Mouse (Mus musculus) embryonic facial prominence, embryonic 10.5 days (tissue): ENCODE data around the gene Slc22a23. TPM values are rescaled to one million over a fixed set of nuclear protein-coding genes. Genes with fewer than 3 reads are reported as not detected.
A peak's percentile ranks its signal among the peaks of the same experiment; 100 is the strongest.

Source experiments
- DNase-seq: peaks from one replicate; pipeline ENCODE4 v3.0.0-alpha.2; 2017; ENCODE audit warnings: low spot score
- H3K27ac ChIP-seq: fragments of 300-500 bp; sonication (generic); replicated peaks from 2 replicates; pipeline ENCODE4 v1.5.1; 2016; ENCODE audit warnings: mild to moderate bottlenecking
- H3K27me3 ChIP-seq: fragments of 300-500 bp; sonication (generic); replicated peaks from 2 replicates; pipeline ENCODE4 v1.6.1; 2016; ENCODE audit warnings: low read depth, mild to moderate bottlenecking; ENCODE audit not compliant: poor library complexity, severe bottlenecking
- H3K36me3 ChIP-seq: fragments of 300-500 bp; sonication (generic); replicated peaks from 2 replicates; pipeline ENCODE4 v1.6.1; 2016; ENCODE audit warnings: mild to moderate bottlenecking, moderate library complexity
- H3K4me1 ChIP-seq: fragments of 300-500 bp; sonication (generic); 2 replicates; pipeline ENCODE4 v1.6.1; 2016
- H3K4me3 ChIP-seq: fragments of 300-500 bp; sonication (generic); 2 replicates; pipeline ENCODE4 v1.5.1; 2016; ENCODE audit warnings: mild to moderate bottlenecking, moderate library complexity
- H3K9me3 ChIP-seq: fragments of 300-500 bp; sonication (generic); 2 replicates; pipeline ENCODE4 v1.6.1; 2016; ENCODE audit warnings: mild to moderate bottlenecking
- WGBS: fragments of 180-500 bp; shearing (Covaris S2); methylation state at CpG from one replicate; pipeline ENCODE4 v1.1.7; 2016; 5-methylcytosine and 5-hydroxymethylcytosine counted together
- polyA plus RNA-seq: library from polyadenylated mRNA; unstranded; fragments of >200 nt; fragmentation: Nextera tagmentation; extraction: Ambion mirVana; gene quantifications from 2 replicates; pipeline ENCODE4 v1.2.1, GENCODE M21; 2016

Gene Slc22a23
- polyA plus RNA-seq, 1 experiment from 2014 or later: 2.9 TPM

- H3K27me3 ChIP-seq: no peaks in the 10 kb centered on the region
- H3K4me1 ChIP-seq: no peaks in the 10 kb centered on the region
- H3K4me3 ChIP-seq: no peak overlapping the region
- no peaks in the 10 kb centered on the region for H3K9me3 ChIP-seq
- WGBS: 87% methylated on average over 10 of the region's 10 CpGs
- DNase-seq: no peak
- no peaks in the 10 kb centered on the region for H3K36me3 ChIP-seq
- no peak overlapping the region for H3K27ac ChIP-seq
These were observed 10.0 kb upstream of the Slc22a23 start for GRCm38 (mm10) chr13:34354830-34355624.

DNA sequence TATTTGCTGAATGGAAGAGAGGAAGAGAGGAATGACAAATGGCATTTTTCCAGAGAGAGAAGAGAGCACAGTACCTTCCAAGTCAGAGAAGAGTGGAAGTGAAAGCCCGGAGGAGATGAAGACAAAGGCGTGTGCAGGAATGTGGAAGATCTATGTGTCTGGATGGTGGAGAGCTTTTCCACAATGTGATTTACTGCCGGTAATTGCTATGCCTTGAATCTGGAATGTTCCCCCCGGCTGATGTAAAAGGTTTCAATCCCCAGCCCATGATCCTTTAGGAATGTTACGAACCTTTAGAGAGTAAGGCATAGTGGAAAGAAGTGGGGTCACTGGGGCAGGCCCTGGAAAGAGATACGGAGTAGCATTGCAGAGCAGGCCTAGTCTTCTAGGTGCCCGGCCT lies 8.3 kb upstream of the Slc22a23 start:
- Histone ChIP-seq H3K36me3 (no peaks in the 10 kb centered on the region), H3K27me3 (no peaks in the 10 kb centered on the region), H3K4me1 (no peaks in the 10 kb centered on the region), H3K27ac (no peak overlapping the region), H3K4me3 (no peak overlapping the region), H3K9me3 (no peaks in the 10 kb centered on the region)
- no peak for DNase-seq
- WGBS: 83% methylated on average over 7 of the region's 7 CpGs

DNA sequence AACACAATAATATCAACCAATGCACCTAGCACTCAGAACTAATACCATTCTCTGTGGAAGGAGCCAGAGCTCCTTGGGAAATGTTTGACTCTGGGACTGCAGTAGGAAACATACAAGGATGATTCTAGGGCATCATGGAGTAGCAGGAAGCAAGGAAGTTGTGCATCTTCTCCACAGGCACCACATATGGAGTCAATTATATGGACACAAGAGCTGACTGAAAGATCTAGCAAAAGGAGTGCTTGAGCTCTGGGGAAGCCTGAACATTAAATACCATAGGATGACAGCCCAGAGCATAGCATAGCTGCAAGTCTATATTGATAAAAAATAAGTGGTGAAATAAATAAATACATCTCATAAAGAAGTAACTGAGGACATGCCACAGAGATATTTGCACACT lies 6.5 kb upstream of the Slc22a23 start:
- H3K4me1 ChIP-seq: peaks cover 10% of the 10 kb centered on the region; the same call in 1 of the 2 replicates
- peaks cover 9% of the 10 kb centered on the region for H3K27me3 ChIP-seq
- no peak overlapping the region for H3K4me3 ChIP-seq
- H3K36me3 ChIP-seq: no peaks in the 10 kb centered on the region
- no peak overlapping the region for H3K27ac ChIP-seq
- H3K9me3 ChIP-seq: no peaks in the 10 kb centered on the region
- no peak for DNase-seq

- WGBS: 56% methylated on average over 7 of the region's 7 CpGs
- Histone ChIP-seq H3K27me3 (peaks cover 34% of the 10 kb centered on the region), H3K4me1 (peaks cover 34% of the 10 kb centered on the region), H3K9me3 (no peaks in the 10 kb centered on the region), H3K4me3 (no peak overlapping the region), H3K36me3 (no peaks in the 10 kb centered on the region), H3K27ac (no peak overlapping the region)
- no peak for DNase-seq
These were observed 3.2 kb upstream of the Slc22a23 start for GRCm38 (mm10) chr13:34347960-34348889.

GRCm38 (mm10) chr13:34346748-34347147 lies 1.8 kb upstream of the Slc22a23 start:
- H3K4me3 ChIP-seq: no peak overlapping the region
- H3K27ac ChIP-seq: no peak overlapping the region
- H3K36me3 ChIP-seq: no peaks in the 10 kb centered on the region
- no peaks in the 10 kb centered on the region for H3K9me3 ChIP-seq
- 65% methylated on average over 4 of the region's 4 CpGs for WGBS
- H3K27me3 ChIP-seq: peaks cover 49% of the 10 kb centered on the region
- no peak for DNase-seq
- H3K4me1 ChIP-seq: peaks cover 47% of the 10 kb centered on the region

GRCm38 (mm10) chr13:34346238-34346637 lies 1.3 kb upstream of the Slc22a23 start:
- DNase-seq: no peak
- Histone ChIP-seq H3K36me3 (no peaks in the 10 kb centered on the region), H3K27ac (no peak overlapping the region), H3K9me3 (no peaks in the 10 kb centered on the region), H3K4me1 (peaks cover 50% of the 10 kb centered on the region), H3K4me3 (0 out of 2 replicates have a peak overlapping the region, but pooled peaks have one; percentile 85), H3K27me3 (peaks cover 54% of the 10 kb centered on the region)
- WGBS: 55% methylated on average over 7 of the region's 7 CpGs

- whole genome bisulfite sequencing: under 1% methylated on average over 101 of the region's 101 CpGs
- H3K9me3 ChIP-seq: no peaks in the 10 kb centered on the region
- peak overlapping the region; percentile 85 for H3K4me3 ChIP-seq
- H3K4me1 ChIP-seq: peaks cover 50% of the 10 kb centered on the region
- peak; percentile 68 for DNase-seq
- H3K27ac ChIP-seq: peak overlapping the region; percentile 86
- H3K36me3 ChIP-seq: no peaks in the 10 kb centered on the region
- H3K27me3 ChIP-seq: peaks cover 55% of the 10 kb centered on the region
These were observed 430 bp downstream of the Slc22a23 start for GRCm38 (mm10) chr13:34344376-34345127.

DNA sequence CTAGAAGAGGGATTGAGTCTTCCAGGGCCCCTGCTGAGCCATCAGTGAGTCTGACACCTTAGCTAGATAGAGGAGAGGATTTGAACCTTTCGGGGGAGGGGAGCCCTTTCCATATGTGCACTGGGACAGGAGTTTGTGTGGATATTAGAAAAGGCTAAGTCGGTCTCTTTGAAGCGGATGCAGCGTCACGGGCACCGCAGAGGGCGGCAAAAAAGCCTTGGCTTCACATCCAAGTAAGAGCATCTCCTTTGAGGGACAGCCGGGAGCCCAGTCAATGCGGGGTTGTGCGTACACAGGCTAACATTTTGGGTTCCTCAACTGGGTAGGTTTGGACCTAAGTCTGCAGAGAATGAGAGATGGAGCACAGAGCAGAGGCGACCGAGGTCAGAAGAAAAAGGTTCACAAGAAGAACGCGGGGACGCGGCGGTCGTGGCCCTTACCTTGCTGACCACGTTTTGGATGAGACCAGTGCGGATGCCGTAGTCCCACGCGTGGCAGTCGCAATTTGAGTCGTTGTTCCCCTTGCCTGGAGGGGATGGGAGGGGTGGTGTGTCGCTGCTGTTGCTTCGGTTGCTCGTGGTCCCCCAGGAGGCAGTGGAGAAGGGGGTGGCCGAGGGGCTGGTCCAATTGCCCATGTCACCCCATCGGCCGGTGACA lies 1.1 kb downstream of the Slc22a23 start:
- H3K36me3 ChIP-seq: no peaks in the 10 kb centered on the region
- H3K27me3 ChIP-seq: peaks cover 55% of the 10 kb centered on the region
- peak overlapping the region; percentile 86 for H3K27ac ChIP-seq
- H3K4me3 ChIP-seq: peak overlapping the region; percentile 85
- peaks cover 50% of the 10 kb centered on the region for H3K4me1 ChIP-seq
- DNase-seq: peak; percentile 50
- H3K9me3 ChIP-seq: no peaks in the 10 kb centered on the region
- under 1% methylated on average over 31 of the region's 31 CpGs for WGBS

DNA sequence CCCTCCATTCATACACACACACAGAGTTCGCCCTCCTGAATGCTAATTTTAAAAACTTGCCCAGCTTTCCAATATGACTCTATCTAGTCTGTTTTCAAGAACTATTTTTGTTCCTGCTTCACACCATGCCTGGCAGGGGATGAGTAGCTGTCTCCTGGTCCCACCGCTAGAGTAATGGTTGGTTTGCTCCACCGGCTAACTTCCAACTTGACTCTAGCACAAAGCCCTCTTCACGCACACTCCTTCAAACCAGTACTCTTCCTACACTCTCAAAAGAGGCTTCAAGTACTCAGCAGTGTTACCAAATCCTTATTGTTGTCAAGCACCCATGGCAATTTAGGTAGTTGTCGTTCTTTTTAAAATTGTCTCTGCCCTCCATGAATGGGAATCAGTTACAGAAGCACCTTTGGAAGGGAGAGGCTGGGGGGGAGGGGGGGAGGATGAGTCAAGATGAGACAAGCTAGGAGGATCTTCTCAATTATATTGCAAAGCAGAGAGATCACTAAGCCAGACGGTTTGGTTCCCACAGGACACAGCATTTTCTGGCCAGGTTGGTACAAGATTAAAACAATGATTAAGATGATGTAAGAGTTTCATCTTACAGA lies 2.6 kb downstream of the Slc22a23 start:
- peak overlapping the region; percentile 85 for H3K4me3 ChIP-seq

GRCm38 (mm10) chr13:34336895-34337294 lies 8.1 kb downstream of the Slc22a23 start:
- H3K4me3 ChIP-seq: no peak overlapping the region
- H3K4me1 ChIP-seq: peaks cover 14% of the 10 kb centered on the region
- H3K9me3 ChIP-seq: no peaks in the 10 kb centered on the region
- WGBS: 97% methylated on average over 1 of the region's 1 CpGs
- DNase-seq: no peak
- H3K36me3 ChIP-seq: no peaks in the 10 kb centered on the region
- H3K27ac ChIP-seq: no peak overlapping the region
- H3K27me3 ChIP-seq: peaks cover 8% of the 10 kb centered on the region

More for the DNA sequence above, 2.6 kb downstream of the Slc22a23 start:
- DNase-seq: no peak
- peaks cover 55% of the 10 kb centered on the region for H3K27me3 ChIP-seq
- H3K27ac ChIP-seq: no peak overlapping the region
- H3K4me1 ChIP-seq: peaks cover 44% of the 10 kb centered on the region
- no peaks in the 10 kb centered on the region for H3K9me3 ChIP-seq
- H3K36me3 ChIP-seq: no peaks in the 10 kb centered on the region
- 73% methylated on average over 6 of the region's 6 CpGs for WGBS

DNA sequence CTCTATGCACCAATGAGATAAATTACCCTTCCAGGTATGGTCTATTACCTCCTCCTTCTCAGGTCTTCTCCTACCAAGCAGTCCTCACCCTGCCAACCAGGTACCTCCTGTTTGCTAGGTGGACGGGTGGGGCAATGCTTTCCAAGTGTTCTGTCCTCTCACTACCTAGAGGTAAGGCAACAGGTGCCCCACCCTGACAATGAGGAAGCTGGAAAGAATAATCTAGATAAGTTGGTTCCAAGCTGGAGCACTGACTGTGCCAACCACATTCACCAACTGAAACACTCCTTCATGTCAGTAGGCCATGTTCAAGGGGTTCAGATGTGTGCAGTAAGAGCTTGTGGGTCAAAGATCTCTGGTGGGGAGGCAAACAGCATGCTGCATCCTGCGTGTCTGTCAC lies 10.1 kb downstream of the Slc22a23 start:
- Histone ChIP-seq H3K4me1 (peaks cover 12% of the 10 kb centered on the region), H3K36me3 (no peaks in the 10 kb centered on the region), H3K9me3 (no peaks in the 10 kb centered on the region), H3K27ac (no peak overlapping the region), H3K27me3 (0 out of 2 replicates have a peak, but pooled peaks cover 3% of the 10 kb centered on the region), H3K4me3 (no peak overlapping the region)
- WGBS: 84% methylated on average over 2 of the region's 2 CpGs
- no peak for DNase-seq
